In genomic region chr2:156761521-156762278, GRCm38 (mm10) we compare ENCODE assay signal across 19 mouse cellular contexts. TPM values are rescaled to one million over a fixed set of nuclear protein-coding genes. Genes with fewer than 3 reads are reported as not detected.
A peak's percentile ranks its signal among the peaks of the same experiment; 100 is the strongest.
DNase-seq lines count a peak whose midpoint lies in the region; ATAC-seq and TF ChIP-seq lines count a peak whose summit lies in the region.
"Had no signal": no experiment of that assay in that cellular context is flagged by ENCODE, and none has a peak within 500 bp of the region (broad histone marks: within the 10 kb centered on the region; RNA-seq: fewer than 3 reads in every experiment).

No protein-coding gene starts in this region.

- TF ChIP-seq CTCF in cerebellum, adult 2 months (IDR thresholded peaks at IDR 0.05; ENCODE audit: borderline replicate concordance, insufficient read depth, low read depth, low read length): no peak
- TF ChIP-seq CTCF in kidney, adult 2 months (conservative IDR thresholded peaks at IDR 0.05; ENCODE audit: insufficient read depth, insufficient read length, low read depth, low read length): no peak

- no peak for TF ChIP-seq POLR2A in cerebellum, adult 2 months (IDR thresholded peaks at IDR 0.05; ENCODE audit: borderline replicate concordance, insufficient read depth, low read length)
- TF ChIP-seq POLR2A in kidney, adult 2 months (IDR thresholded peaks at IDR 0.05; ENCODE audit: low read depth, low read length): no peak
- TF ChIP-seq POLR2A in myocyte (IDR thresholded peaks at IDR 0.05; ENCODE audit: insufficient read length, low read depth): peak; percentile 41

- H3K9ac ChIP-seq in kidney, embryonic 15.5 days: no peak overlapping the region
- no peak overlapping the region for H3K9ac ChIP-seq in lung, embryonic 16.5 days (ENCODE audit: low read length)
- H3K9ac ChIP-seq: forebrain, postnatal 0 days; liver, embryonic 12.5 days had no signal

- H3K36me3 ChIP-seq in kidney, embryonic 15.5 days: peaks cover 76% of the 10 kb centered on the region
- no peaks in the 10 kb centered on the region; the same call in 1 of the 2 replicates for H3K36me3 ChIP-seq in kidney, adult 2 months (ENCODE audit: control insufficient read depth, insufficient read depth, low read length)
- H3K36me3 ChIP-seq in lung, embryonic 16.5 days (ENCODE audit: control insufficient read depth, insufficient read depth, low read length): peaks cover 35% of the 10 kb centered on the region
- H3K36me3 ChIP-seq in myocyte (ENCODE audit: control insufficient read depth, insufficient read depth): peaks cover 57% of the 10 kb centered on the region

- H3K79me2 ChIP-seq in myocyte (ENCODE audit: control insufficient read depth, insufficient read depth): peaks cover under 1% of the 10 kb centered on the region

- no peak overlapping the region for H3K4me3 ChIP-seq in cerebellum, adult 2 months (replicated peaks; ENCODE audit: insufficient read depth, low read depth, low read length)
- no peak overlapping the region for H3K4me3 ChIP-seq in kidney, embryonic 15.5 days (replicated peaks)
- H3K4me3 ChIP-seq in kidney, adult 2 months (ENCODE audit: insufficient read depth, low read depth, low read length): no peak overlapping the region
- H3K4me3 ChIP-seq in lung, embryonic 16.5 days (ENCODE audit: low read length): no peak overlapping the region
- H3K4me3 ChIP-seq in myocyte: no peak overlapping the region
- H3K4me3 ChIP-seq: forebrain, embryonic 10.5 days; liver, embryonic 12.5 days had no signal

- peaks cover 6% of the 10 kb centered on the region; the same call in 1 of the 2 replicates for H3K4me1 ChIP-seq in cerebellum, adult 2 months (ENCODE audit: control insufficient read depth, insufficient read depth, low read length)
- peaks cover 25% of the 10 kb centered on the region for H3K4me1 ChIP-seq in kidney, embryonic 15.5 days
- H3K4me1 ChIP-seq in kidney, adult 2 months (ENCODE audit: control insufficient read depth, insufficient read depth, low read length): no peaks in the 10 kb centered on the region
- H3K4me1 ChIP-seq in lung, embryonic 16.5 days (replicated peaks; ENCODE audit: control insufficient read depth, insufficient read depth, low read length): peaks cover 4% of the 10 kb centered on the region; the same call in 1 of the 2 replicates
- H3K4me1 ChIP-seq: forebrain, embryonic 10.5 days had no signal

- H3K27me3 ChIP-seq in cerebellum, adult 2 months (ENCODE audit: control insufficient read depth, insufficient read depth, low read length): no peaks in the 10 kb centered on the region
- no peaks in the 10 kb centered on the region for H3K27me3 ChIP-seq in kidney, embryonic 15.5 days
- H3K27me3 ChIP-seq in kidney, adult 2 months (replicated peaks; ENCODE audit: control insufficient read depth, insufficient read depth, low read length): no peaks in the 10 kb centered on the region
- H3K27me3 ChIP-seq in lung, embryonic 16.5 days (ENCODE audit: control insufficient read depth, insufficient read depth, low read depth, low read length): no peaks in the 10 kb centered on the region
- H3K27me3 ChIP-seq in myocyte (ENCODE audit: control insufficient read depth, insufficient read depth, insufficient read length): no peaks in the 10 kb centered on the region
- H3K27me3 ChIP-seq: liver, embryonic 12.5 days had no signal

- ATAC-seq in kidney, embryonic 15.5 days (replicated peaks; ENCODE audit: low FRiP score): no peak
- ATAC-seq in lung, embryonic 16.5 days (ENCODE audit: low read depth): no peak
- ATAC-seq: activated CD4-positive, CD25-positive, alpha-beta regulatory T cell, adult 4 months; CD4-positive, CD25-positive, alpha-beta regulatory T cell, adult 4 months; inflammation-experienced regulatory T-cells, adult 6 months had no signal

- no peak overlapping the region for H3ac ChIP-seq in myocyte (ENCODE audit: control insufficient read depth, insufficient read length)

- no peak overlapping the region for H3K27ac ChIP-seq in cerebellum, adult 2 months (ENCODE audit: insufficient read depth, low read length)
- peak overlapping the region; percentile 65; the same call in 1 of the 2 replicates for H3K27ac ChIP-seq in kidney, embryonic 15.5 days
- no peak overlapping the region for H3K27ac ChIP-seq in kidney, adult 2 months (ENCODE audit: insufficient read depth, low read depth, low read length)
- H3K27ac ChIP-seq in lung, embryonic 16.5 days (ENCODE audit: low read length): peak overlapping the region; percentile 23
- H3K27ac ChIP-seq: forebrain, embryonic 10.5 days; liver, embryonic 12.5 days had no signal

- DNase-seq in cerebellum, adult 2 months: peak; percentile 44 to 45
- no peak for DNase-seq in cerebellum, adult 8-10 months
- DNase-seq in kidney, adult 2 months: no peak
- no peak for DNase-seq in lung, postnatal 4 days
- no peak for DNase-seq in spleen, postnatal 4 days (ENCODE audit: low spot score in 2 of 2)
- DNase-seq: forebrain, postnatal 0 days; heart, postnatal 10 days; lung, adult 2 months; right cerebral cortex, postnatal 4 days had no signal

- 0 out of 2 replicates have a peak, but pooled peaks cover 5% of the 10 kb centered on the region for H3K9me3 ChIP-seq in kidney, embryonic 15.5 days (replicated peaks)
- H3K9me3 ChIP-seq in lung, embryonic 16.5 days (ENCODE audit: control insufficient read depth, low read length): peaks cover 5% of the 10 kb centered on the region; the same call in 1 of the 2 replicates
- H3K9me3 ChIP-seq: G1E; liver, embryonic 12.5 days had no signal

- 47% methylated on average over 17 of the region's 17 CpGs for WGBS in cerebellum, adult 2 months
- 87% methylated on average over 17 of the region's 17 CpGs for WGBS in kidney, embryonic 15.5 days
- 89% methylated on average over 17 of the region's 17 CpGs for WGBS in kidney, adult 2 months
- 92% methylated on average over 17 of the region's 17 CpGs for WGBS in lung, embryonic 16.5 days

- H3K4me2 ChIP-seq in kidney, embryonic 15.5 days: no peak overlapping the region
- H3K4me2 ChIP-seq in lung, embryonic 16.5 days (ENCODE audit: low read depth, low read length): no peak overlapping the region
- H3K4me2 ChIP-seq in myocyte (ENCODE audit: low read depth): no peak overlapping the region
- H3K4me2 ChIP-seq: heart, embryonic 11.5 days; liver, embryonic 12.5 days had no signal

TF ChIP-seq in myocyte, 11 proteins besides CTCF, POLR2A, EP300 and RAD21:
- TF ChIP-seq TCF3 (IDR thresholded peaks at IDR 0.05; ENCODE audit: insufficient read length, low read depth) (no peak), TCF12 (IDR thresholded peaks at IDR 0.05; ENCODE audit: insufficient read depth, poor library complexity, severe bottlenecking) (no peak), REST (IDR thresholded peaks at IDR 0.05; ENCODE audit: insufficient read depth, insufficient read length) (no peak), MYOD1 (IDR thresholded peaks at IDR 0.05; ENCODE audit: control insufficient read depth in 1 of 3, insufficient read length in 2 of 3, low read depth in 2 of 3) (no peak), CEBPB (IDR thresholded peaks at IDR 0.05; ENCODE audit: insufficient read depth, poor library complexity, severe bottlenecking) (no peak), MAX (IDR thresholded peaks at IDR 0.05; ENCODE audit: low read depth) (no peak), USF1 (IDR thresholded peaks at IDR 0.05; ENCODE audit: low read depth) (no peak), E2F4 (IDR thresholded peaks at IDR 0.05; ENCODE audit: insufficient read depth) (no peak), MYOG (IDR thresholded peaks at IDR 0.05; ENCODE audit: control insufficient read depth in 1 of 3, insufficient read depth in 1 of 3, insufficient read length in 2 of 3, low read depth in 2 of 3) (no peak), SRF (IDR thresholded peaks at IDR 0.05; ENCODE audit: control insufficient read depth, insufficient read length, low read depth) (no peak), POLR2AphosphoS2 (IDR thresholded peaks at IDR 0.05; ENCODE audit: insufficient read length, low read depth) (no peak)

RNA-seq across cellular contexts. Expression of gene Myl9, which starts 13.5 kb away (rescaled TPM):
- polyA plus RNA-seq in cerebellum, adult 2 months (2012; rRNA removed): 39.2 and 40.0 TPM in 2 replicates
- 305 and 466 TPM in 2 replicates for polyA plus RNA-seq in kidney, embryonic 15.5 days (2015; fragmentation: Nextera tagmentation; extraction: Ambion mirVana)
- 155 and 157 TPM in 2 replicates for polyA plus RNA-seq in kidney, adult 2 months (2012; rRNA removed)
- 371 and 400 TPM in 2 replicates for polyA plus RNA-seq in lung, embryonic 16.5 days (2015; fragmentation: Nextera tagmentation; extraction: Ambion mirVana)
- polyA plus RNA-seq in myocyte (2012; fragmentation: generic; extraction: Trizol): 442 TPM
- polyA plus RNA-seq: activated CD4-positive, CD25-positive, alpha-beta regulatory T cell, adult 4 months; CD4-positive, CD25-positive, alpha-beta regulatory T cell, adult 4 months; inflammation-experienced regulatory T-cells, adult 6 months had no signal

Comparison
In these comparisons a context has a peak if more than half of its experiments do, and no peak if none do; other contexts are left out.
1. DNase-seq: peak in cerebellum, adult 2 months (2 of 2); none in cerebellum, adult 8-10 months (single experiment), kidney, adult 2 months (single experiment), lung, postnatal 4 days (0 of 2) and spleen, postnatal 4 days (0 of 2).
2. H3K27ac ChIP-seq: peak in kidney, embryonic 15.5 days (single experiment) and lung, embryonic 16.5 days (single experiment); none in cerebellum, adult 2 months (single experiment) and kidney, adult 2 months (single experiment).